Comparison of ENCODE assay signal across 1 mouse cellular context in genomic region chr11:78023607-78024006, GRCm38 (mm10).
TF ChIP-seq lines count a peak whose summit lies in the region.

No protein-coding gene starts in this region.

TF ChIP-seq in CH12.LX, 34 proteins besides CTCF, POLR2A, EP300 and RAD21:
- TF ChIP-seq MYC (IDR thresholded peaks at IDR 0.05; ENCODE audit: low read depth, low read length) (no peak), BHLHE40 (IDR thresholded peaks at IDR 0.05; ENCODE audit: low read depth, low read length) (no peak), USF1 (IDR thresholded peaks at IDR 0.05; ENCODE audit: low read depth, low read length) (no peak), JUN (IDR thresholded peaks at IDR 0.05; ENCODE audit: insufficient read depth, low read depth, low read length) (no peak), CHD2 (IDR thresholded peaks at IDR 0.05; ENCODE audit: low read length) (no peak), UBTF (IDR thresholded peaks at IDR 0.05; ENCODE audit: low read depth, low read length) (no peak)
